Mouse (Mus musculus) mesoderm, embryonic 11.5 days (tissue): ENCODE results near the gene Apon.
A peak's percentile ranks its signal among the peaks of the same experiment; 100 is the strongest.
"Not testable (repeated sequence)": the region's sequence is repeated elsewhere in the genome, so short reads cannot be mapped to it uniquely, and the experiment has no call there.

Source experiments
- DNase-seq: peaks from one replicate; pipeline ENCODE4 v3.0.0-alpha.2; 2012; ENCODE audit warnings: low read depth, low spot score

The Apon gene

DNA sequence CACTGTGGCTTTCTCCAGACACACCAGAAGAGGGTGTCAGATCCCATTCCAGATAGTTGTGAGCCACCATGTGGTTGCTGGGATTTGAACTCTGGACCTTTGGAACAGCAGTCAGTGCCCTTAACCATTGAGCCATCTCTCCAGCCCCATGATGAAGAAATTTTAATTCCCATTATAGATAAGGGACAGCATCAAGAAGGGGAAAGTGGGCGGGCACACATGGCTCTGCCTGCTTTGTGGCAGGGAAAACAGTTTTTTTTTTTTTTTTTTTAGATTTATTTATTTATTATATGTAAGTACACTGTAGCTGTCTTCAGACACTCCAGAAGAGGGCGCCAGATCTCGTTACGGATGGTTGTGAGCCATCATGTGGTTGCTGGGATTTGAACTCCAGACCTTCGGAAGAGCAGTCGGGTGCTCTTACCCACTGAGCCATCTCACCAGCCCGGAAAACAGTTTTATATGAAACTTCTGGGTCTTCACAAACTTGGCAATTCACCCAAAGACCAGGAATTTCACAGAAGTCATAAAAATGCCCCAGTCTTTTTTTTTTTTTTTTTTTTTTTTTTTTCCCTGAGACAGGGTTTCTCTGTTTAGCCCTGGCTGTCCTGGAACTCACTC is 19.0 kb downstream of the Apon start:
- DNase-seq, result not testable (repeated sequence)

DNA sequence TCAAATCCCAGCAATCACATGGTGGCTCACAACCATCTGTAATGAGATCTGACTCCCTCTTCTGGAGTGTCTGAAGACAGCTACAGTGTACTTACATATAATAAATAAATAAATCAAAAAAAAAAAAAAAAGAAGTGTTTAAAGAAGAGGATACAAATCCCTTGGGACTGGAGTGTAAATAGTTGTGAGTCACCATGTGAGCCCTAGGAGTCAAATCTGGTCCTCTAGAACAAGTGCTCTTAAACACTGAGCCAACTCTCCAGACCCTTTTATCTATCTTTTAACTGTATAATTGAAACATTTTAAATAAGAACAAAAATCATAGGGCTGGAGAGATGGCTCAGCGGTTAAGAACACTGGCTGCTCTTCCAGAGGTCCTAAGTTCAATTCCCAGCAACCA is 21.5 kb downstream of the Apon start:
- DNase-seq, result not testable (repeated sequence)

DNA sequence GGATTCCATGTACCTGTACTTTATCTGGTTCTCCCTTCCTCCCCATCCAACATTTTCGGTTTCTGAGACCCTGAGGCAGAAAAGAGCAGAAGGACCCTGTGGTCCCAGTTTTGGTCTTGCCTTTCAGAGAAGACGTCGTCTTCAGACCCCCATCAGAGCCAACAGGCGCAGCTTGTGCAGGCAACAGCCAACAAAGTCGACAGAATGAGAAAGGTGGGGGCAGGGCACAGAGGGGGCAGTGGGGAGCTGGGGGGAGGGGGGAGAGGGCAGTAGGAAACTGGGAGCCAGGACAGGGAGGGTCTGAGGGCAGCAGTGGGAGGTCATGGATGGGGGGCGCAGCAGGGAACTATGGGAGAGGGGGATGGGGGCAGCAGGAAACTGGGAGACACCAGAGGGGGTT is 24.3 kb downstream of the Apon start:
- no peak for DNase-seq

DNA sequence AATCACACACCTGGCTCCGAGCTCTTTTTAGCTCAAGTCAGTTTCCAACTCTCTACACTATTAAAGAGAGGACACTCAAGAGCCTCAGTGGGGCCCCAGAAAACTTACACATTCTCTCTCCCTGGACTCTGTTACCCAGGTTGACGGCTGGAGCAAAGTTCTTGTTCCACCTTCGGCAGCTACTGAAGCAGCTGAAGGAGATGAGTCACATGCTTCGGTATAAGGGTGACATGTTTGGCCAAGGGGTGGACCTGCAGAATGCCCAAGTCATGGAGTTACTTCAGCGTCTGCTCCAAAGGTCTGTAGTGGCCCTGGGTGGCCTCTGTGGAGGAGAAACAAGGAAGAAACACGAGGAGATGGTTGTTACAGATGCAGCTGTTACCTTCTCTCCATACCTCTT is 27.0 kb downstream of the Apon start:
- no peak for DNase-seq

DNA sequence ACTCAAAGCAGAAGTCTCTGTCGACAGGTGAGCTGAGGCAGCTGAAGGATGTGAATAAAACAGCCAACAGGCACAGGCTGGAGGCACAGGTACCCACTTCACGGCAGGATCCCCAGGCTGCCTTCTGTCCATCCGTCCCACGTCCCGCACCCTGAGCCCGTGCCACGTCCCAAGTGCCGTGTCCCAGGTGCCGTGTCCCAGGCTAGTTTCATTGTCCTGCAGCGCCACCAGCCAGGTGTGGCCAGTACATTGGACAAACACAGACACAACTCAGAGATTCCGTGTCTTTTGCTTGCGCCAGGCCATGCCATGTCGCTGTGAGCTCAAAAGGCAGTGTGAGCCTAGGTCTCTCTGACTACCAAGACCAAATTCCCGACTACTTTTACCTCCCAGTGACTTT is 27.8 kb downstream of the Apon start:
- no peak for DNase-seq

DNA sequence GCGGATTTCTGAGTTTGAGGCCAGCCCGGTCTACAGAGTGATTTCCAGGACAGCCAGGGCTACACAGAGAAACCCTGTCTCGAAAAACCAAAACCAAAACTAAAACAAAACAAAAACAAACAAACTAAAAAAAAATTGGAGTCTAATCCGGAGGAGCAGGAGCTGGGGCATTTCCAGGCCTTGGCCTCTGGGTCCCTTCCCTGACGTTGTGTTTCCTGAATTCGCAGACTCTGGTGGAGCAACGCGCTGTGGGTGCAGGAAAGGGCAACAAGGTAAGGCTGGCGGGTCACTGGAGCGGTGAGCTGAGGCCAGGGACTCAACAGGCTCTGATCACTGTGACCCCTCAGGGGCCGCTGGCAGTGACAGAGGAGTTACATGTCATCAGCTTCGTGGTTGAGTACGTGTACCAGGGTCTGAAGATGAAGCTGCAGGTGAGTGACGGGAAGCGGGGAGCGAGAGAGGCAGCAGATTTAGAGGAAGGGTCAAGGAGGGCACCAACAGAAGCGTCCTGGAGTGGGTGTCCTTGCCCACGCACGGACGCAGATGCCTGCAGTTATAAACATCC is 29.1 kb downstream of the Apon start:
- no peak for DNase-seq

DNA sequence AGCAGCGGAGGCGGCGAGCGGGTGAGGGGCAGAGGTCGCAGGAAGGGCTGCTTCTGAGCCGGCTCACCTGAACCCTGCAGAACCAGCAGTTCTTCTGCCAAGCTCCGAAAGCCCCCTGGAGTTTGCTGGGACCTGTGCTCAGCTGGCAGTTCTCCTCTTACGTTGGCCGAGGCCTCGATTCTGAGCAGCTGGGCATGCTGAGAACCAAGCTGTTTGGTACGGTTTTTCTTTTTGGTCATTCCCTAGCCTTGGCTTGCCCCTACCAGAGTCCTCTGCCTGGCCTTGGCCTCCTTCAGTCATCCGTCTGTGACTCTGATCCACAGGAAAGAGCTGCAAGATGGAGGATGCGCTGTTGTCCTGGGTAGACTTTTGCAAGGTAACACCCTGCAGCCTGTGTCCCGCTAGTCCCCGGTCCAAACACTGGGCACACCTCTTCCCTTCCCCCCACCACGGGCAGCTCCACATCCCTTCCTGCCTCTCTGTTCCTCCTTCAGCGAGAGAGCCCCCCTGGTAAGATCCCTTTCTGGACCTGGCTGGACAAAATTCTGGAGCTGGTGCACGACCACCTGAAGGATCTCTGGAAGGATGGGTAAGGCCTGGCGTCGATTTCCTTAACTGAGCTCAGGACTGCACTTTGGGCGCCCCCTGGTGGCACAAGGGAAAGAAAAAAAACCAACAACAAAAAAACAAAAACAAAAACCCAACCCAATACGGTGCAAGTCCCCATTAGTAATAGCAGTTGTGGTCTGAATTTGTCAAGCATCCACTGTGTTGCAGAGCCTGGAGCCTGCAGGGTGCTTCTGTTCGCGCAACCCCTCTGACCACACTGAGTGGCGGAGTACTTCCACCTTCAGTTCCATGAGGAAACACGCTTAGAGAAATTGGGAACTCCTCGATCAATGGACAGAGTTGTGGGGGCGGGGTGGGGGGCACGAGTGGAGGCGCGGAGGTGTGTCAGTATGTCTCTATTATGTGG is 30.0 kb downstream of the Apon start:
- DNase-seq, result peak; percentile 69

DNA sequence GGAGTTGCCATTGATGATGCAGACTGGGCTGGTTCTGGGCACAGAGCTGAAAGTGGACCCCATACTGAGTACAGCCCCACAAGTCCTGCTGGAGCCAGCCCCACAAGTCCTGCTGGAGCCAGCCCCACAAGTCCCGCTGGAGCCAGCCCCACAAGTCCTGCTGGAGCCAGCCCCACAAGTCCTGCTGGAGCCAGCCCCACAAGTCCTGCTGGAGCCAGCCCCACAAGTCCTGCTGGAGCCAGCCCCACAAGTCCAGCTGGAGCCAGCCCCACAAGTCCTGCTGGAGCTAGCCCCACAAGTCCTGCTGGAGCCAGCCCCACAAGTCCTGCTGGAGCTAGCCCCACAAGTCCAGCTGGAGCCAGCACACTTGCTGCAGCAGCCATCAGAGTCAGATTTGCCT is 36.7 kb downstream of the Apon start:
- not testable (repeated sequence) for DNase-seq

DNA sequence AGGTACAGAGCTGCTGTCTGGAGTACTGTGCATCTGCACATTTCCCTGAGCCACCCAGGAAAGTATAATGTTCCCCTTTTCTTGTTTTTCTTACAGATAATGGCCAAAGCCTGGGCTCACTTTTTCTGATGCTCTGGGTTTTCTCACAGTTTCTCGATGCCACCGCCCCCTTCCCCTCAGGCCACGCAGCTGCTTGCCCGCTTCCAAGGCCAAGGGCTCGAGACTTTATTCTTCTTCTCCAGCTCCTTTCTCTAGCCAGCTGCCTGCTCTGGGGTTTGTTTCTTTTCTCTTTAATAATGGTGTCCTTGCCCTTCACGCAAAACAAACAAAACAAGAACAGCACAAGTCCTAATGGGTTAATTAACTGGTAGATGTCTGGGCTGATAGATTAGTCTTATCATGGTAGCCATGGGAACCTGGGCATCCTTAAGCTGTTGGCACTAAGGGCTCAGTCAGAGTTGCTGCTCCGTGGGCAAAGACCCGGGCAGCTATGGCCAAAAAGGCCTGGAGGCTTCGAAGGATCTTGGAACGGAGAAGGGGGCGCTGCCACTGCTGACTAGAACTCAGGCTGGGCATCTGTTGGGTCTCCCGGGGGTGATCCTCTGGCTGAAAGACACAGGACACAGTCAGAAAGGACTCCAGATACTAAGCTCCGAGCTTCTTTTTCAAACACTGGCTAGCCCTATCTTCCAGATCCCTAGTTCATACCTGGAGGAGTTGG is 42.6 kb downstream of the Apon start:
- no peak for DNase-seq

DNA sequence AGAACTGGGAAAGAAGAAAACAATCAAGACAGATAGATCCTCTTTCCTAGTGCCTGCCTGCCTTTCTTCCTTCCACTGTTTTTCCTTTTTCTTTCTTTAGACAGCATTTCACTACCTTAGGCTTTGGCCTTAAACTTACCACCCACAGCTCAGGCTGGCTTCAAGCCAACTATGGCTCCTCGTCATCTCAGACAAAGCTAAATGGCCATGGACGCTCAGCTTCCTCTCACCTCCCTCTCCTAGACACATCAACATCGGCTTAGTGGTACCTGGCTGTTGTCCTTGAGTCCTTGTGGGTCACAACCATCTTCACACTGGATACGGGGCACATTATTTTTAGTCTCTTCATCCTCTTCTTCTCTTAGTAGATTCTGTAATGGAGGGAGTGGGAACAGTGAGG is 43.3 kb downstream of the Apon start:
- DNase-seq, result no peak

DNA sequence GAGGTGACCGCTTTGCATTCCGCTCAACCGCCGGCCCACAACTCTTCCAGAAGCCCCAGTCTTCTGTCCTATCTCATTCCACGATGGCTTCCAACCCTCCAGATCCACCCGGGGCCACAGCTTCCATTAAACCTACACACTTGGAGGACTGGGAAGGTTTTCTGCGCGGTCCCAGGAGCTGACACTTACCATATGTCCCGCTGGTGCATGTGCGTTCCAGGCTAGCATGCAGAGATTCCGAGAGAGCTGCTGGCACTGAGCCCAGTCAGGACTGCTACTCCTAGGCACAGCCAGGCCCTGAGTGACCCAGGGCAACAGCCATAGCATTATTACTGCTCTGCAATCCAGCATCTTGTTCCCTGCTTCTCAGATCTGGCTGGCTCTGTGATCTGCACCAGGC is 43.7 kb downstream of the Apon start:
- DNase-seq, result no peak

DNA sequence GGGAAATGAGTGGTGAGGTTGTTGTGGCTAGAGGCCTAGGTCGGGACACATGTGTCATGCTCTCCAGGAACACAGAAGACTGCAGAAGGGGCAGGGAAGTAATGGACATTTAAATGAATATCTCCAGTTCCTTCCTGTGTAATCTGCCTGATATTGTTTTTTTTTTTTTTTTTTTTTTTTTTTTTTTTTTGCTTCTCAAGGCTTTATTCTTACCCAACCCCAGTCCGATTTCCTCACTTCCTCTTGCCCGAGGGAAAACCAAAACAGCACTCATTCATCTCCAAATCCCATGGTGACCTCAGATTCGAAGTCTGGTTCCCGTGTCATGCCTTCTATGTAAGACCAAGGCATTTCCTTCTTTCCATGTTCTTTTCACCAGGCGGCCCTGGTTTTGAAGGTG is 44.3 kb downstream of the Apon start:
- DNase-seq, result no peak

DNA sequence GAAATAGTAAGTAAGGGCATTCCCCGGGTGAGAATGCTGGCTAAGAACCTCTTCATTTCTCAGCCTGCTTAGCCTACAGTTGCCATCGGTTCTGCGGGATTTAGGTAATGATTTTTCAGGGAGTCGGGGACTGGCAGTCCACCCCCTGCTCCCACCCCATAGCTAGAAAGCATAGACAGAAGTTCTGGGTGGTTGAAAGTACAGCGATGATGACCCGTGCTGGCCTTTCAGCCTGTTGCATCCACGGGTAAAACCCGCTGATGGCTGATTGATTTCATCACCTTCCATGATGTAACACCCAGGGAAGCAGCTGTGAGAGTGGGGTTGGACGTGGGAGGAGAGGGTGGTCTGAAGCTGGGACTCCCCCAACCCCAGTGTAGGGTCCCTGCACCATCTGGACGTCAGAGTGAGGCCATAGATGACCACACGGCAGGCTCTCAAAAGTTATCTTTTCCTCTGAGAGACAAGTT is 44.8 kb downstream of the Apon start, which contains the start of gene Il23a:
Gene Il23a, minus strand, starts transcription at position 51 of the 470 bp plus-strand sequence.
- DNase-seq, result no peak

DNA sequence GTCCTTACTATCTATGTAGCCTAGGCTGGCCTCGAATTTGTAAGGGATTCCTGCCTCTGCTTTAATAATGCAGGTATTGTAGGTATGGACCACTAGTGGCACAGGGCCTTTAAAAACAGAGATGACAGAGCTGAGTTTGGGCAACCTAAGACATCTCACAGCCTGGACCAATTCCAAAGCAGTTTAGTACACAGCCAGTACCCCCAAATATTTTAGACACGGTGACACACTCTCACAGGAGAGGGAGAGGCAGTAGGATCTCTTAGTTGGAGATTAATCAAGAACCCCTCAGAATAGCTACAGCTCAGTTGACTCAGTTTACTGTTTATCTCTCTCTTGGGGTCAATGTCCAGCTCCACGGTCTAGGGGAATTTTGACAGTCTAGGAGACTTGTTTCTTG is 48.5 kb downstream of the Apon start:
- no peak for DNase-seq

DNA sequence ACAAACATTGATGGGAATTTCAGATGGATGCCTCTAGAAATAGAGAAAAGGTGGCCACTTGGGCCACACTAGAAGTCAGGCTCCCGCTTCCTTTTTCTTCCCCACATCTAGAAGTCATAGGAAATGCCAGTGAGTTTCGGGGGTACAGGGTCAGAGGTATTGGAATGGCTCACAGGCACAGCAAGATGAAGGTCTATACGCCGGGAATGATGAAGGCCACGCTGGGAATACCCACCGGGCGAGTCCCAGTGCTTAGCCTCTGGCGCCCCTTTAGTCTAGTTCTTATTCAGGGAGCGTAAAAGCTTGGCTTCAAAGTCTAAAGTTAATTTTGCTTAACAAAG is 48.9 kb downstream of the Apon start:
- peak; percentile 25 for DNase-seq

DNA sequence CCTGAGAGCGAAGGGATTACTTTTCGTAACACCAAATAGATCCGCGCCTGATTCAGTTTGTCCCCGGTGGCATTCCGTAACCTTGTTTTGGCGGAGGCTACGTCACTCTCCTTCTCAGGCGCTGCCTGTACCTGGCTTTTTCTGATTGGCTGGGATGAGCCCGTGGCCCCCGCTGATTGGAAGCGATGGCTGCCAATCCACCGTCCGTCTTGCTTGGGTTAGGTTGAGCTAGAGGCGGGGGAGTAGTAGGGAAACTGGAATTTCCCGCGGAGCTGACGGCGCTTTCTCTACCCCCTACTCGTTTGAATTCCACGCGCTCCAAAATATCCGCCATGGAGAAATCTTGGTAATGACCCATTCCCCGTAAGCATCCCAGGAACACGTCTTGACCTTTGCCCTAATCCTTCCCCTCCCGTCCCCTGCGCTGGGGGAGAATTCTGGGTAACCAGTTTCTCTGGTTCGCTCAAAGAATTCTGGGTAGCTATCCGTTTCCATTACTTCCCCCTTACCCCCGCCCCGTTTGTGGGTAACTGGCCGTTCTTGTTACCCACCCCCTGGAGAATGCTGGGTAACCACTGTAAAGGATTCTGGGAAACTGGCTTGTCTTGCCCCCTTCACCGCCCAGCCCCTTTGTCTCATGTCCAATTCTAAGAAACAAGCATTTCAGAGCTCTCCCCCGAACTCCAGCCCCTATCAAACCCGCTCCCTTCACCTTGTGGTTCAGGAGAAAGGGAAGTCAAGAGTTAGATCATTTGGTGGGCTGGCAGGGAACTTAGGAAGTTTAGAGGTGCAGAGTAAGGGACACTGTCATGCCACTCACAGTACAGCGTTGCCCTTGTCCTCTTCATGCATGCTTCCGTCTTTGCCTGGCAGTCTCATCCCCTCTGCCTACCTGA is 49.5 kb downstream of the Apon start, which contains the start of gene Pan2:
Gene Pan2, plus strand, starts transcription at position 210 of the 896 bp plus-strand sequence.
- DNase-seq, result peak; percentile 100
